Mouse (Mus musculus): ENCODE data around the gene Cmklr1.

DNA sequence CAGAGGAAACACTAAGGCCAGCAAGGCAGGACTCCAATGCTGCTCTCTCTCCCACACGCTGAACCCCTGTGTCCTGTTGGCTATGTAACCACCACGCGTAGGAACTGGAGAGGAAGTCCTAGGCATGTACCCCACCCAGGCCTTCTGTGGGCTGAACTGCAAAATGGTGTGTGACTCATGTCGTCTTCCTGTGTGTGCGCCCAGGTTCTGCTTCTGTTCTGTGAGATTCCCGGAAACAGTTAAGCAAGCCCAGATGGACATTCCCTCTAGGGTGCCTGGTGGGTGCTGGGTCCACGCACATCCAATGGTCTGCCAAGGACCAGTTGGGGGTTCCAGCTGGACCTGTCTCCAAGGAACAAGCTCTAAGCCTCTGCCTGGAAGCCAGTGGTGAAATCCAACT, 22.2 kb upstream of the Cmklr1 start:
- TF ChIP-seq GATA1 (IDR thresholded peaks at IDR 0.05; ENCODE audit: low read length) (no peak), TAL1 (IDR thresholded peaks at IDR 0.05; ENCODE audit: low read length) (no peak)

Measured in erythroblast, embryonic 14.5 days (primary cell).